Mouse (Mus musculus) midbrain, embryonic 15.5 days (tissue): ENCODE results near the gene Gm42372. TPM values are rescaled to one million over a fixed set of nuclear protein-coding genes. Genes with fewer than 3 reads are reported as not detected.
"Not testable (repeated sequence)": the region's sequence is repeated elsewhere in the genome, so short reads cannot be mapped to it uniquely, and the experiment has no call there.

ENCODE experiments used
- ATAC-seq: fragments of 200-750 bp; cut with Nextera tagmentation; replicated peaks from 2 replicates; pipeline ENCODE4 v1.8.0; 2017; ENCODE audit warnings: moderate TSS enrichment
- H3K27ac ChIP-seq: fragments of 300-500 bp; sonication (generic); 2 replicates; pipeline ENCODE4 v1.5.1; 2015; ENCODE audit warnings: mild to moderate bottlenecking, inconsistent platforms
- H3K27me3 ChIP-seq: fragments of 300-500 bp; sonication (generic); replicated peaks from 2 replicates; pipeline ENCODE4 v1.6.1; 2015; ENCODE audit warnings: inconsistent platforms
- H3K36me3 ChIP-seq: fragments of 300-500 bp; sonication (generic); replicated peaks from 2 replicates; pipeline ENCODE4 v1.6.1; 2015; ENCODE audit warnings: inconsistent platforms
- H3K4me1 ChIP-seq: fragments of 300-500 bp; sonication (generic); 2 replicates; pipeline ENCODE4 v1.6.1; 2015; ENCODE audit warnings: inconsistent platforms
- H3K4me2 ChIP-seq: fragments of 300-500 bp; sonication (generic); 2 replicates; pipeline ENCODE4 v1.6.1; 2015; ENCODE audit warnings: inconsistent platforms, mild to moderate bottlenecking, moderate library complexity
- H3K4me3 ChIP-seq: fragments of 300-500 bp; sonication (generic); 2 replicates; pipeline ENCODE4 v1.5.1; 2015; ENCODE audit warnings: mild to moderate bottlenecking, inconsistent platforms
- H3K9ac ChIP-seq: fragments of 300-500 bp; sonication (generic); 2 replicates; pipeline ENCODE4 v1.6.1; 2015; ENCODE audit warnings: mild to moderate bottlenecking, inconsistent platforms
- H3K9me3 ChIP-seq: fragments of 300-500 bp; sonication (generic); 2 replicates; pipeline ENCODE4 v1.6.1; 2016; ENCODE audit warnings: inconsistent platforms
- WGBS: fragments of 180-500 bp; shearing (Covaris S2); methylation state at CpG from one replicate; pipeline ENCODE4 v1.1.7; 2015; ENCODE audit warnings: mixed read lengths; 5-methylcytosine and 5-hydroxymethylcytosine counted together
- polyA plus RNA-seq: library from polyadenylated mRNA; unstranded; fragments of >200 nt; fragmentation: Nextera tagmentation; extraction: Ambion mirVana; gene quantifications from 2 replicates; pipeline ENCODE4 v1.2.1, GENCODE M21; 2015

The Gm42372 gene
- polyA plus RNA-seq, 1 experiment from 2014 or later, result 7.1 TPM

GRCm38 (mm10) chr7:16948923-16949458, 33.9 kb upstream of the Gm42372 start:
- WGBS, result 52% methylated on average over 8 of the region's 8 CpGs
- Histone ChIP-seq H3K27ac (peak overlapping the region; percentile 80), H3K4me2 (peak overlapping the region; percentile 86), H3K9ac (0 out of 2 replicates have a peak overlapping the region, but pooled peaks have one; percentile 3), H3K9me3 (no peaks in the 10 kb centered on the region), H3K4me1 (peaks cover 64% of the 10 kb centered on the region), H3K4me3 (peak overlapping the region; percentile 61), H3K36me3 (no peaks in the 10 kb centered on the region), H3K27me3 (no peaks in the 10 kb centered on the region)
- ATAC-seq, result no peak

DNA sequence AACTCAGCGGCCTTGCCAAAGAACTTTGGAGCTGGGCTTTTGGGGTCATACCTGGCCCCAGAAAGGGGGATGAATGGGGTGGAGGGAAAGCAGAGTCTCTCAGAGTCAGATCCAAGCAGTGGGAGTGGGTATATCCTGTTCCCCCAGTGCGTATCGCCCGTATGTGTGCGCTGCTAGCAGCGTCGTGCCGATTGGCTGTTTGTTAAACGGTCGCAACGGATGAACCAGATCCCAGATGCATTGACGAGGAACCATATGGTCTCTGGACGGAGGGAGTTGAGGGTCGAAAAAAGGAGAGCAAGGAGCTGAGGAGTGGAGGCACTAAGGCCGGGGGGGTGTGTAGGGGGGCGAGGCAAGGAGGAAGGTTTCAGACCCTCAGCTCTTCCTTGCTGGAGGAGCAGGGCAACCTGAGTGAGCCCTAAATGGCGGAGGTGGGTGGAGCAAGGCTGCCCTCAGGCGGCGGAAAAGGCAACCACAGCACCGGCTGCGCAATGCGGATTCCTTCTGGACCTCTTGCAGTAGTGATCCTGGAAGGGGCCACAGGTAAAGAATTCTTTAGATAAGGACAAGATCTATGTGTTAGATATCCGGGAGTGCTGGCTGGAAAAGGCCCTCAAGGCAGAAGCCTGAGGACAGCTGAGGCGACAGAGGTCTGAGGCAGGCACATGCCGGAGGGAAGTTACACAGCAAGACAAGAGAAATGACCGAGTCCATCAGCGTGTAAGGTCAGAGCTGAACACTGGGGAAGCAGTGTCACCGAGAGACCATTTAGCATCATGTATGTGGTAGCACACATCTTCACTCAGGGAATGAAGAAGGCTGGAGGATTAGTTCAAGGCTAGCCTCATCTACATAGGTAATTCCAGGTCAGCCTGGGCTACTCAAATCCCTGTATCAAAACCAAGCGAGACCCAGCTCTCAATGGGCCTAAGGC, 32.7 kb upstream of the Gm42372 start:
- 10% methylated on average over 29 of the region's 29 CpGs for WGBS
- peak overlapping the region; percentile 86 for H3K4me2 ChIP-seq
- ATAC-seq, result peak; percentile 60
- H3K9ac ChIP-seq, result peak overlapping the region; percentile 28
- no peaks in the 10 kb centered on the region for H3K36me3 ChIP-seq
- peak overlapping the region; percentile 61 for H3K4me3 ChIP-seq
- no peaks in the 10 kb centered on the region for H3K9me3 ChIP-seq
- peak overlapping the region; percentile 80 for H3K27ac ChIP-seq
- H3K4me1 ChIP-seq, result peaks cover 61% of the 10 kb centered on the region
- no peaks in the 10 kb centered on the region for H3K27me3 ChIP-seq

DNA sequence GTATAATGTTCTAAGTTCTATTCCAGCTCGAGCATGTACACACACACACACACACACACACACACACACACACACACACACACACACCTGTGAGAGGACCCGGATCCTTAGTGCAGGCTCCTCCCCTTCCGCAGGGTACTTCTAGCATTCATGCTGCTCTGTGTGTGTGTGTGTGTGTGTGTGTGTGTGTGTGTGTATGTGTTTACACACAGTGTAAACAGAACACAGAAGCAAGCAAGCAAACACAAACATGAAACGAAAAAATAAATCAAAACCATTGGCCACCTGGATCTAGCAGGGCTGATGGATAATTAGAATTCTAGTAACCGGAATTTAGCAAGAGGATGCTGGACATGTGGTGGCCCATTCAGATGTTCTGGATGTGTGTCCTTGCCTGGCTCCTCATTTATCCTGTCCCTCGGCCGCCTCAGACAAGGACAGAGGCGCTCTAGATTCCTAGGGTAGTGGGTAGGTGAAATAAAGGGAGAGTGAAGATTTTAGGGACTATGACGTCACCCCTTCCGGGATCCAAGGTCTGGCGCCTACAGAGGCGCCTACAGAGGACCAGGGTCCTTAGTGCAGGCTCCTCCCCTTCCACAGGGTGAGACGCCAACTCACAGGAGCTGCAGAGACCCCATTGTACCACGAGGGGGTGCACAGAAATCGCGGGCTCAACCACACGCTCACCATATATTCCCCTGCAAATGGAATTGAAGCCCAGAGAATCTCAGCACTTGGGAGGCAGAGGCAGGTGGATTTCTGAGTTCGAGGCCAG, 31.8 kb upstream of the Gm42372 start:
- peak overlapping the region; percentile 86; the same call in 1 of the 2 replicates for H3K4me2 ChIP-seq
- peak overlapping the region; percentile 80 for H3K27ac ChIP-seq
- 27% methylated on average over 18 of the region's 18 CpGs for WGBS
- no peaks in the 10 kb centered on the region for H3K27me3 ChIP-seq
- H3K4me1 ChIP-seq, result peaks cover 64% of the 10 kb centered on the region
- ATAC-seq, result peak; percentile 41
- H3K4me3 ChIP-seq, result no peak overlapping the region
- no peak overlapping the region for H3K9ac ChIP-seq
- no peaks in the 10 kb centered on the region for H3K36me3 ChIP-seq
- H3K9me3 ChIP-seq, result no peaks in the 10 kb centered on the region

- H3K27me3 ChIP-seq, H3K9ac ChIP-seq, H3K27ac ChIP-seq, H3K9me3 ChIP-seq, ATAC-seq, H3K36me3 ChIP-seq, H3K4me2 ChIP-seq, H3K4me3 ChIP-seq: not testable (repeated sequence)
- H3K4me1 ChIP-seq, result peaks cover 66% of the 10 kb centered on the region
- WGBS, result 77% methylated on average over 2 of the region's 2 CpGs
Observed at GRCm38 (mm10) chr7:16953776-16954175, 29.1 kb upstream of the Gm42372 start.

GRCm38 (mm10) chr7:16955712-16956111, 27.2 kb upstream of the Gm42372 start:
- peak overlapping the region; percentile 96 for H3K27ac ChIP-seq
- ATAC-seq, result no peak

GRCm38 (mm10) chr7:16956410-16957265, 26.2 kb upstream of the Gm42372 start:
- peak overlapping the region; percentile 39 for H3K4me2 ChIP-seq
- 21% methylated on average over 15 of the region's 15 CpGs for WGBS
- no peak overlapping the region for H3K4me3 ChIP-seq
- H3K4me1 ChIP-seq, result peaks cover 67% of the 10 kb centered on the region
- no peak overlapping the region for H3K9ac ChIP-seq
- H3K36me3 ChIP-seq, result no peaks in the 10 kb centered on the region
- peak overlapping the region; percentile 96 for H3K27ac ChIP-seq
- H3K27me3 ChIP-seq, result no peaks in the 10 kb centered on the region
- no peaks in the 10 kb centered on the region for H3K9me3 ChIP-seq
- peak; percentile 71 for ATAC-seq

More at GRCm38 (mm10) chr7:16955712-16956111, 27.2 kb upstream of the Gm42372 start:
- 68% methylated on average over 4 of the region's 4 CpGs for WGBS
- no peaks in the 10 kb centered on the region for H3K27me3 ChIP-seq
- peaks cover 62% of the 10 kb centered on the region for H3K4me1 ChIP-seq
- H3K4me3 ChIP-seq, result no peak overlapping the region
- no peak overlapping the region for H3K9ac ChIP-seq
- H3K4me2 ChIP-seq, result no peak overlapping the region
- H3K9me3 ChIP-seq, result no peaks in the 10 kb centered on the region
- no peaks in the 10 kb centered on the region for H3K36me3 ChIP-seq

DNA sequence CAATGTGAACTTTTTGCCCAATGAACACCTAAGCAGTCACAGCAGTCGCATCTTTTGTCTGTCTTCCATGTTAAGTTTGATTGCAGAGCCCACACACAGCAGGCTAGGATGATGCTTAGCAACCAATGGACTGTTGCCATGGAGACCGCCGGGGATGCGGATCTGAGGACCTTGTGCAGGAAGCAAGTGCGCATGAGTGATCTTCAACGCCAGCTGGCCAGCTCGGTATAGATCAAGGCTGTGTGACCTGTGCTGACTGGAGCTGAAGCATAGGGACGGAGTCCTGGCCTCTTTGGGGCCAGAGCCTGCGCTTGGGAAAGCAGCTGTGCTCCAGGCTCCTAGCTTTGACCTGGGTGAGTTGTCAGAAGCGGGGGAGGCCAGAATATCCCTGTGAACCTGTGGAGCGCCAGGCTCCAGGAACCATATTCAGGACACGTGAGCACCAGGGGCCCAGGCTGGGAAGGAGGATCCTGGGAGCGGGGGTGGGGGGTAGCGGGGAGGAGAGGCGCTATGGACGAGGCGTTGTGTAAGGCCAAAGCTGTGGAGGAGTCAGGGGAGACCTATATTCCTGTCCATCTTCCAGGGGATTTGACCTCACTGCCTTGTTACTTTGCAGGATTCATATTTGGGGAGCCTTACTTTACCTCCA, 23.2 kb upstream of the Gm42372 start, which contains the start of gene Pnmal1:
Pnmal1 (plus strand) TSS at position 141 of the 649 bp plus-strand sequence.
- Histone ChIP-seq H3K4me1 (peaks cover 63% of the 10 kb centered on the region), H3K9ac (peak within 1 kb of the TSS; percentile 43), H3K4me2 (peak within 1 kb of the TSS; percentile 69), H3K27me3 (no peaks in the 10 kb centered on the region), H3K9me3 (0 out of 2 replicates have a peak, but pooled peaks cover 2% of the 10 kb centered on the region), H3K27ac (peak within 1 kb of the TSS; percentile 96), H3K4me3 (peak within 1 kb of the TSS; percentile 46), H3K36me3 (no peaks in the 10 kb centered on the region; the same call in 1 of the 2 replicates)
- 3% methylated on average over 17 of the region's 17 CpGs for WGBS
- ATAC-seq, result peak; percentile 93

- 0 out of 2 replicates have a peak, but pooled peaks cover 4% of the 10 kb centered on the region for H3K9me3 ChIP-seq
- peaks cover 53% of the 10 kb centered on the region for H3K4me1 ChIP-seq
- H3K36me3 ChIP-seq, result no peaks in the 10 kb centered on the region; the same call in 1 of the 2 replicates
- H3K4me2 ChIP-seq, result peak overlapping the region; percentile 69
- ATAC-seq, result no peak
- no peak overlapping the region for H3K4me3 ChIP-seq
- H3K9ac ChIP-seq, result no peak overlapping the region
- 88% methylated on average over 5 of the region's 5 CpGs for WGBS
- H3K27ac ChIP-seq, result no peak overlapping the region; the same call in 1 of the 2 replicates
- no peaks in the 10 kb centered on the region for H3K27me3 ChIP-seq
Observed at GRCm38 (mm10) chr7:16961678-16962077, 21.2 kb upstream of the Gm42372 start.

- Histone ChIP-seq H3K27me3 (no peaks in the 10 kb centered on the region), H3K9me3 (0 out of 2 replicates have a peak, but pooled peaks cover 4% of the 10 kb centered on the region), H3K4me1 (no peaks in the 10 kb centered on the region), H3K4me2 (no peak overlapping the region), H3K4me3 (no peak overlapping the region), H3K9ac (no peak overlapping the region), H3K36me3 (no peaks in the 10 kb centered on the region), H3K27ac (no peak overlapping the region)
- ATAC-seq, result no peak
- WGBS, result 90% methylated on average over 6 of the region's 6 CpGs
Observed at GRCm38 (mm10) chr7:16968414-16968813, 14.5 kb upstream of the Gm42372 start.

DNA sequence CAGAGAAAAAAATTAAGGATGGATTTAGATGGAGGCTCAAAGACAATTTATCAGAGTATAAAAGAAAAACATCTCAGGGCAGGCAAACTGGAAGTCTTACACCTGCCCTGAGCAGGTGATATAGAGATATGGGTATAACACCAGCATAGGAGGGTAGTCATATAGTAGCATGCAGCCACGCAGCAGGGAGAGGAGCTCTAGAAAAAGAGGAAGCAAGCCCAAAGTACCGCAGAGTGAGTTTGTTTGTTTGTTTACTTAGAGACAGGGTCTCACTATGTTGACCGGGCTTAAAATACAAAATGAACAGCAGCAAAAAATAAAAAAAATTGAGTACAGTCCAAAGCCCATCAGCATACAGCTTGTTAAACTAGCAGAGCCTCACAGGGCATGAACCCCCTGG, 11.7 kb upstream of the Gm42372 start:
- Histone ChIP-seq H3K4me2 (no peak overlapping the region), H3K27me3 (no peaks in the 10 kb centered on the region), H3K27ac (no peak overlapping the region), H3K9me3 (no peaks in the 10 kb centered on the region), H3K9ac (no peak overlapping the region), H3K4me3 (no peak overlapping the region), H3K36me3 (no peaks in the 10 kb centered on the region), H3K4me1 (no peaks in the 10 kb centered on the region)
- WGBS, result 84% methylated on average over 3 of the region's 3 CpGs
- ATAC-seq, result no peak

- Histone ChIP-seq H3K27ac (no peak overlapping the region), H3K4me1 (no peaks in the 10 kb centered on the region), H3K27me3 (no peaks in the 10 kb centered on the region), H3K4me3 (no peak overlapping the region), H3K36me3 (no peaks in the 10 kb centered on the region), H3K4me2 (no peak overlapping the region), H3K9me3 (no peaks in the 10 kb centered on the region), H3K9ac (no peak overlapping the region)
- no peak for ATAC-seq
- 67% methylated on average over 6 of the region's 6 CpGs for WGBS
Observed at GRCm38 (mm10) chr7:16974018-16974417, 8.9 kb upstream of the Gm42372 start.
